22 mouse cellular contexts compared by ENCODE assay signal in genomic region chr1:177494306-177494705, GRCm38 (mm10).
"Had no signal": no experiment of that assay in that cellular context is flagged by ENCODE, and none has a peak within 500 bp of the region (broad histone marks: within the 10 kb centered on the region; RNA-seq: fewer than 3 reads in every experiment).

No protein-coding gene starts in this region.

- DNase-seq: kidney, postnatal 10 days; kidney, postnatal 36 days; liver; lung, adult 18-20 months; lung, postnatal 10 days; lung, postnatal 36 days; right cerebral cortex, postnatal 25 days; spleen, adult 18-20 months; thymus, postnatal 36 days had no signal

- H3K4me3 ChIP-seq: limb, embryonic 10.5 days; liver, embryonic 12.5 days; lung, embryonic 15.5 days; midbrain, embryonic 10.5 days; midbrain, embryonic 13.5 days; myocyte; neural tube, embryonic 13.5 days; stomach, embryonic 15.5 days had no signal

- H3K9me3 ChIP-seq: kidney, embryonic 15.5 days; limb, embryonic 10.5 days; limb, embryonic 13.5 days; liver, embryonic 12.5 days; liver, embryonic 15.5 days; lung, embryonic 15.5 days; megakaryocyte, embryonic 14.5 days; midbrain, embryonic 10.5 days; midbrain, embryonic 13.5 days; neural tube, embryonic 13.5 days; stomach, embryonic 15.5 days had no signal

- H3K9ac ChIP-seq: kidney, embryonic 15.5 days; limb, embryonic 13.5 days; liver, embryonic 12.5 days; liver, embryonic 15.5 days; lung, embryonic 15.5 days; midbrain, embryonic 13.5 days; neural tube, embryonic 13.5 days; stomach, embryonic 15.5 days had no signal

- H3K4me2 ChIP-seq: midbrain, embryonic 13.5 days; stomach, embryonic 15.5 days had no signal

- H3K4me1 ChIP-seq: liver, embryonic 12.5 days; liver, embryonic 15.5 days; stomach, embryonic 15.5 days had no signal

- H3K36me3 ChIP-seq: kidney, embryonic 15.5 days; limb, embryonic 10.5 days; limb, embryonic 13.5 days; liver, embryonic 12.5 days; liver, embryonic 15.5 days; lung, embryonic 15.5 days; midbrain, embryonic 10.5 days; midbrain, embryonic 13.5 days; neural tube, embryonic 13.5 days; stomach, embryonic 15.5 days had no signal

- H3K27ac ChIP-seq: kidney, embryonic 15.5 days; limb, embryonic 13.5 days; liver, embryonic 12.5 days; liver, embryonic 15.5 days; lung, embryonic 15.5 days; midbrain, embryonic 10.5 days; midbrain, embryonic 13.5 days; neural tube, embryonic 13.5 days; stomach, embryonic 15.5 days had no signal

- ATAC-seq: liver, embryonic 12.5 days; midbrain, embryonic 13.5 days; midbrain, embryonic 16.5 days had no signal

- H3K27me3 ChIP-seq: limb, embryonic 13.5 days; liver, embryonic 12.5 days; liver, embryonic 15.5 days; lung, embryonic 15.5 days; midbrain, embryonic 13.5 days; neural tube, embryonic 13.5 days; stomach, embryonic 15.5 days had no signal
